Mouse (Mus musculus) testis, adult 2 months (tissue): ENCODE data around the gene Sema3a.

Source experiments
- CTCF ChIP-seq: fragments of 200-500 bp; IDR thresholded peaks from 2 replicates; pipeline ENCODE4 v1.5.1; 2012; ENCODE audit warnings: low read depth, mild to moderate bottlenecking, inconsistent platforms, low read length, moderate library complexity; ENCODE audit not compliant: control insufficient read depth, insufficient read depth, insufficient replicate concordance
- POLR2A ChIP-seq: fragments of 200-500 bp; IDR thresholded peaks from 2 replicates; pipeline ENCODE4 v1.6.1; 2012; ENCODE audit warnings: low read depth, mild to moderate bottlenecking, inconsistent platforms, low read length, moderate library complexity; ENCODE audit not compliant: control insufficient read depth

DNA sequence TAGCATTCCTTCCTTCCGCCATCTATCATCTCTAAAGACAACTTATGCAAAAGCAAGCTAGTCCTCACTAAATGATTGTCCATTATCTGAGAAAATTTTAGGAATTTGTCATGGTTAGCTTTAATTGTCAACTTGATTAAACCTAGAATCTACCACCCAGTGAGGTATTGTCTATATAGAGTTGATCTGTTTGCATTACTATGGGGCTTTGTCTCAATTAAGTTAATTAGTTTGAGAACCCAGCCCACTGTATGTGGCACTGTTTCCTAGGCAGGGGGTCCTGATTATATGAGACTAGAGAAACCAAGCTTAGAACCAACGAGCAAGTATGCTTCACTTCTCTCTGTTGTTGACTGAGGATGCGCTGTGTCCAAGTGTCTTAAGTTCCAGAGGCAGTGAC lies 194.9 kb downstream of the Sema3a start:
- TF ChIP-seq CTCF (no peak), POLR2A (no peak)
